Mouse (Mus musculus): Measurements from ENCODE around the gene Ccdc14. TPM values are rescaled to one million over a fixed set of nuclear protein-coding genes. Genes with fewer than 3 reads are reported as not detected.
"Not testable (repeated sequence)": the region's sequence is repeated elsewhere in the genome, so short reads cannot be mapped to it uniquely, and the experiment has no call there.

Gene Ccdc14
- polyA plus RNA-seq, 1 experiment: 4.0 TPM

DNA sequence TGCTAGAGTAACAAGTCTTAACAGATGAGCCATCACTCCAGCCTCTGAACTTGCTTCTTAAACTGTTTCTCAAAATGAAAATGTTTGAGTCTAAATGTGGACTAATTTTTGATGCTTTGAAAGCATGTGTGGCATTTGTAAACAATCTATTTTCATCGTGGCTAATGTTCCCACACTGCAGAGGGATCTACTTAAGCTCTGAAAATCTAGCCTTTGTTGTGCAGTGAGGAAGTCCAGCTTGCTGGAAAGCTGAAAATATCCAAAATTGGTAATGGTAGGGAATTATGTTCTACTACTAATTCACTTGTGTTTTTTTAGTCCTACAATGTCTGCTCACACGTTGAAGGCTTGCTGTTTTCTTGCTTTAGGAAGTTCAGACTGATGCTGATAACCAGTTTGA, 15.6 kb downstream of the Ccdc14 start:
- no peak overlapping the region for H3K27ac ChIP-seq (ENCODE audit: insufficient read depth, low read depth, low read length)
- TF ChIP-seq POLR2A (IDR thresholded peaks at IDR 0.05; ENCODE audit: borderline replicate concordance, low read depth, low read length) (no peak), CTCF (IDR thresholded peaks at IDR 0.05; ENCODE audit: low read depth, low read length) (no peak)

GRCm38 (mm10) chr16:34706487-34706946, 16.1 kb downstream of the Ccdc14 start:
- Histone ChIP-seq H3K27ac (ENCODE audit: insufficient read depth, low read depth, low read length) (no peak overlapping the region), H3K4me1 (ENCODE audit: control insufficient read depth, insufficient read depth, low read length) (no peaks in the 10 kb centered on the region), H3K4me3 (ENCODE audit: insufficient read depth, low read length) (no peak overlapping the region)
- TF ChIP-seq CTCF (IDR thresholded peaks at IDR 0.05; ENCODE audit: low read depth, low read length) (no peak), POLR2A (IDR thresholded peaks at IDR 0.05; ENCODE audit: borderline replicate concordance, low read depth, low read length) (no peak)

More for the DNA sequence above, 15.6 kb downstream of the Ccdc14 start:
- Histone ChIP-seq H3K4me3 (ENCODE audit: insufficient read depth, low read length) (no peak overlapping the region), H3K4me1 (ENCODE audit: control insufficient read depth, insufficient read depth, low read length) (no peaks in the 10 kb centered on the region)

GRCm38 (mm10) chr16:34711481-34711880, 21.1 kb downstream of the Ccdc14 start:
- Histone ChIP-seq H3K4me3 (ENCODE audit: insufficient read depth, low read length) (no peak overlapping the region), H3K27ac (ENCODE audit: insufficient read depth, low read depth, low read length) (no peak overlapping the region), H3K4me1 (ENCODE audit: control insufficient read depth, insufficient read depth, low read length) (no peaks in the 10 kb centered on the region)
- TF ChIP-seq POLR2A (IDR thresholded peaks at IDR 0.05; ENCODE audit: borderline replicate concordance, low read depth, low read length) (no peak), CTCF (IDR thresholded peaks at IDR 0.05; ENCODE audit: low read depth, low read length) (0 out of 2 replicates have a peak, but pooled peaks have one; percentile 23)

GRCm38 (mm10) chr16:34725156-34725555, 34.7 kb downstream of the Ccdc14 start:
- no peak overlapping the region for H3K4me3 ChIP-seq (ENCODE audit: insufficient read depth, low read length)
- no peak for TF ChIP-seq POLR2A (IDR thresholded peaks at IDR 0.05; ENCODE audit: borderline replicate concordance, low read depth, low read length)
- no peak for TF ChIP-seq CTCF (IDR thresholded peaks at IDR 0.05; ENCODE audit: low read depth, low read length)
- H3K4me1 ChIP-seq (ENCODE audit: control insufficient read depth, insufficient read depth, low read length): no peaks in the 10 kb centered on the region
- no peak overlapping the region for H3K27ac ChIP-seq (ENCODE audit: insufficient read depth, low read depth, low read length)

- H3K27ac ChIP-seq (ENCODE audit: insufficient read depth, low read depth, low read length); H3K4me3 ChIP-seq (ENCODE audit: insufficient read depth, low read length); H3K4me1 ChIP-seq (ENCODE audit: control insufficient read depth, insufficient read depth, low read length): not testable (repeated sequence)
Observed at GRCm38 (mm10) chr16:34728610-34729009, 38.2 kb downstream of the Ccdc14 start.

DNA sequence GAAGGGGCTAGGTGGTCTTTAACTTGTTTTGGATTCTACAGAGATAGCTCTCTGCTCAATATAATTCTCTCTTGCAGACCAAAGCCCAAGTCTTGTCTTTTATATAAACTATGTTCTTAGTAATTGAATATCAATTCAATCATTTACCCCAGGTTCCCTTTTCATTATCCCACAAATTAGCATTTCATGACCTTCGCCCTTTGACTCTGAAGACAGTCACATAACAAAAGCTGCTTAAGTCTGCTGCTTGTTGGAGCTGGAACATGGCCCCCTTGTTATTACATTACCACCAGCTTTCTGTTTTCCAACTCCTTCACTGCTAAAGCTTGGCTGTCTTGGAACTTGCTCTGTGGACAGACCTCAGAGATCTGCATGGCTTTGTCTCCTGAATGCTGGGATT, 39.0 kb downstream of the Ccdc14 start:
- TF ChIP-seq CTCF (IDR thresholded peaks at IDR 0.05; ENCODE audit: low read depth, low read length): no peak
- no peak for TF ChIP-seq POLR2A (IDR thresholded peaks at IDR 0.05; ENCODE audit: borderline replicate concordance, low read depth, low read length)
- Histone ChIP-seq H3K4me3 (ENCODE audit: insufficient read depth, low read length) (no peak overlapping the region), H3K27ac (ENCODE audit: insufficient read depth, low read depth, low read length) (no peak overlapping the region), H3K4me1 (ENCODE audit: control insufficient read depth, insufficient read depth, low read length) (no peaks in the 10 kb centered on the region)

DNA sequence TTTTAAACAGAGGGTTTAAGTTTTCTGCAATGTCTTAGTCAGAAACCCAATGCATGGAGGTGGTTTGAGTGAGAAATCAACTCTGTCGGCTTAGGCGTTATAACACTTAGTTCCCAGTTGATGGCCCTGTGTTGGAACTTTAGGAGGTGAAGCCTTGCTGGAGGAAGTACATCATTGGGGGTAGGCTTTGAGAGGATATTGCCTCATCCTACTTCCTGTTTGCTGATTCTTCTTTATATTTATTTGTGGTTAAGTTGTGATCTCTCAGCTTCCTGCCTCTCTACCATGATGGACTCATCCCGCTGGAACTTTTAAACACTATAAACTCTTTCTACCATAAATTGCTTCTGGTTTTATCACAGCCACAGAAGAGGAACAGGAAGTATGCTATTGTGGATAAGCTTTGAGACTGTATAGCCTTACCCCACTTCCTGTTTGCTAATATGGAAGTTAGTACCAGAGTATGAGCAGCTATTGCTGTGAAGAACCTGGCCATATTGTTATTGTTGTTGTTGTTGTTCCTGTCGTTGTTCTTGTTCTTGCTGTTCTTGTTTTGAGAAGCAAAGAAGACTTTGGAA, 48.3 kb downstream of the Ccdc14 start:
- Histone ChIP-seq H3K4me3 (ENCODE audit: insufficient read depth, low read length) (no peak overlapping the region), H3K27ac (ENCODE audit: insufficient read depth, low read depth, low read length) (peak overlapping the region; percentile 3; the same call in 1 of the 2 replicates), H3K4me1 (ENCODE audit: control insufficient read depth, insufficient read depth, low read length) (no peaks in the 10 kb centered on the region)
- TF ChIP-seq CTCF (IDR thresholded peaks at IDR 0.05; ENCODE audit: low read depth, low read length) (no peak), POLR2A (IDR thresholded peaks at IDR 0.05; ENCODE audit: borderline replicate concordance, low read depth, low read length) (no peak)

DNA sequence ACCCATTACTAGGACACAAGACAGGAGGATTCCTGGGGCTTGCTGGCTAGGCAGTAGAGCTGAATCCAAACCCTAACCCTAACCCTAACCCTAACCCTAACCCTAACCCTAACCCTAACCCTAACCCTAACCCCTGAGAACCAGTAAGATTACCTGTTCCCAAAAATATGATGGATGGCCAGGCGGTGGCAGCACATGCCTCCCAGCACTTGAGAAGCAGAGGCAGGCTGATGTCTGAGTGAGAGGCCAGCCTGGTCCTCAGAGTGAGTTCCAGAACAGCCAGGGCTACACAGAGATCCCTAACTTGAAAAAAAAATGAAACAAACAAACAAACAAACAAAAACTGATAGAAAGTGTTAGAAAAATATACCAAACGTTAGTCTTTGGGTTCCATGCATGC, 52.5 kb downstream of the Ccdc14 start:
- H3K4me3 ChIP-seq (ENCODE audit: insufficient read depth, low read length): no peak overlapping the region
- TF ChIP-seq POLR2A (IDR thresholded peaks at IDR 0.05; ENCODE audit: borderline replicate concordance, low read depth, low read length) (no peak), CTCF (IDR thresholded peaks at IDR 0.05; ENCODE audit: low read depth, low read length) (no peak)
- no peaks in the 10 kb centered on the region for H3K4me1 ChIP-seq (ENCODE audit: control insufficient read depth, insufficient read depth, low read length)
- H3K27ac ChIP-seq (ENCODE audit: insufficient read depth, low read depth, low read length): no peak overlapping the region

DNA sequence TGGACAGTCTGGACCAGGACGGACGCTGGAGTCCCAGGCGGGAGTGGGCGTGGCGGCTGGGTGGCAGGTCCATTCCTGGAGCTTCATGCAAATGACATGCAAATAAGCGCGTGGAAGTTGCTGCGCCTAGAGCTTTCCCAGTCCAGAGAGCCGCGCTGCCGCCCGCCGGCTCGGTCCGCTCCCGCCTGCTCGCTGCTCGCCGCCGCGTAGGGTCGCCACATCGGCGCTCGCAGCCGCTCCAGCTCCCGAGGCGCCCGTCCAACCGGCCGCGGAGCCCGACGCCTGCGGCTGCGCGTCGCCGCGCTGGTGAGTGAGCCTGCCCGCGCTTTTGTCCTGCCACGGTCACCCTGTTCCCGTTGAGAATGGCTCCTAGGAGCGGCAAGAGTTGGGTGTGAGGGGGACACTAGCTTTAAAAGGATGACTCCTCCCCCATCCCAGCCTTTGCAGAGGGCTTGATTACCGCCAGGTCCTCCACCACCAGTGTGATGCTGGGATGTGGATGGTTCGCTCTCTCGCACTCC, 54.7 kb downstream of the Ccdc14 start, which contains the start of gene Mylk:
Gene Mylk, plus strand, starts transcription at position 146 of the 521 bp plus-strand sequence.
- Histone ChIP-seq H3K27ac (ENCODE audit: insufficient read depth, low read depth, low read length) (no peak within 1 kb of the TSS), H3K4me1 (ENCODE audit: control insufficient read depth, insufficient read depth, low read length) (no peaks in the 10 kb centered on the region), H3K4me3 (ENCODE audit: insufficient read depth, low read length) (peak within 1 kb of the TSS; percentile 46)
- no peak for TF ChIP-seq CTCF (IDR thresholded peaks at IDR 0.05; ENCODE audit: low read depth, low read length)
- TF ChIP-seq POLR2A (IDR thresholded peaks at IDR 0.05; ENCODE audit: borderline replicate concordance, low read depth, low read length): no peak

DNA sequence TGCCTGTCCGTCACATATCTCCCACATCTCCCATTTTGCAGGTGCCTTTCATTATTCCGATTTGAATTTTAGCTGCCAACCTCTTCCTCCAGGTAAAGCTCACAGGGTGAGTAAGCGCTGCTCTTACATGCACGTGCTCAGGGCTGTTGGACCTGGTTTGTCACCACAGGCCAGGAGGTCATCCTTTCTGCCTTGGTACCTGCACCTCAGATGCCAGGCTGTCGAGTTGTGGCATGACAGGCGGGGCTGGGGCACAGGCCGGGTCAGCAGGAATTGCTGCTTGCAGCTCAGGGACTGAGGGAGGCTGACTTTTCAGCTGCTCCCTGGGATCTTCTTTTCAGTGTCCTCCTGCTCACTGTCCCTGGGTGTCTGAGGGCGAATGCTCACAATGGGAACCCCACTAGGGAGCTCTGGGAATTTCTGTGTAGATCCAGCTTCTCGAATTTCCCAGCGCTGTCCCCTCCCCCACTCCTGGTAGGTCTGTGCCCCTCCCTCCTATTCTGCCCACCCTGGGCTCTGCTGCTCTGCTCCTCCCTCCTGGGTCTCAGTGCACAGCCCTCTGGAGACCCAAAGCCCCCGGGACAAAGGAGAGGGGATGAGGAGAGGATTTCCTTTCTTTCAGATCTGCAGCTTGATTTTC, 57.8 kb downstream of the Ccdc14 start:
- TF ChIP-seq CTCF (IDR thresholded peaks at IDR 0.05; ENCODE audit: low read depth, low read length) (no peak), POLR2A (IDR thresholded peaks at IDR 0.05; ENCODE audit: borderline replicate concordance, low read depth, low read length) (no peak)
- no peak overlapping the region for H3K27ac ChIP-seq (ENCODE audit: insufficient read depth, low read depth, low read length)
- 0 out of 2 replicates have a peak, but pooled peaks cover 2% of the 10 kb centered on the region for H3K4me1 ChIP-seq (ENCODE audit: control insufficient read depth, insufficient read depth, low read length)
- H3K4me3 ChIP-seq (ENCODE audit: insufficient read depth, low read length): no peak overlapping the region

Data from bone marrow macrophage, adult 2 months (primary cell).